23 mouse cellular contexts compared by ENCODE assay signal in genomic region chr2:28445082-28445481, GRCm38 (mm10). TPM values are rescaled to one million over a fixed set of nuclear protein-coding genes. Genes with fewer than 3 reads are reported as not detected.
"Had no signal": no experiment of that assay in that cellular context is flagged by ENCODE, and none has a peak within 500 bp of the region (broad histone marks: within the 10 kb centered on the region; RNA-seq: fewer than 3 reads in every experiment).

No protein-coding gene starts in this region.

- H3K4me3 ChIP-seq: kidney, embryonic 15.5 days; left cerebral cortex, adult 2 months; liver, embryonic 13.5 days; neural tube, embryonic 12.5 days; neural tube, embryonic 15.5 days had no signal

- H3K36me3 ChIP-seq: liver, embryonic 13.5 days had no signal

- DNase-seq: kidney, adult 8-10 months; kidney, postnatal 10 days; kidney, postnatal 36 days; layer of hippocampus, postnatal 36 days; liver, embryonic 13.5 days; lung, adult 2 months; lung, postnatal 14 days; lung, postnatal 4 days; midbrain, embryonic 14.5 days; right cerebral cortex, adult 18-20 months; right cerebral cortex, postnatal 14 days; right cerebral cortex, postnatal 4 days; thymus, postnatal 25 days had no signal

- H3K27me3 ChIP-seq: kidney, embryonic 15.5 days; neural tube, embryonic 12.5 days; neural tube, embryonic 15.5 days had no signal

- H3K4me1 ChIP-seq: liver, embryonic 13.5 days had no signal

- H3K9me3 ChIP-seq: kidney, embryonic 15.5 days; liver, embryonic 13.5 days; neural tube, embryonic 12.5 days; neural tube, embryonic 15.5 days had no signal

- H3K27ac ChIP-seq: kidney, embryonic 15.5 days; liver, embryonic 13.5 days; neural tube, embryonic 12.5 days; stomach, postnatal 0 days had no signal

RNA-seq across cellular contexts. Expression of gene 1700007K13Rik, which starts 21.1 kb away (rescaled TPM):
- total RNA-seq: megakaryocyte progenitor cell, adult 5-6 weeks; megakaryocyte-erythroid progenitor cell, adult 5-6 weeks had no signal
- polyA plus RNA-seq: liver, adult 2 months; liver, embryonic 13.5 days; liver, embryonic 16.5 days had no signal

RNA-seq across cellular contexts. Expression of gene Gbgt1, which starts 51.6 kb away (rescaled TPM):
- total RNA-seq: megakaryocyte progenitor cell, adult 5-6 weeks; megakaryocyte-erythroid progenitor cell, adult 5-6 weeks had no signal
- polyA plus RNA-seq: limb, embryonic 11.5 days had no signal
